Mouse (Mus musculus): ENCODE data around the gene Gpr39. TPM values are rescaled to one million over a fixed set of nuclear protein-coding genes. Genes with fewer than 3 reads are reported as not detected.

Gene Gpr39
- polyA plus RNA-seq, 1 experiment from 2014 or later, result 3.9 TPM

DNA sequence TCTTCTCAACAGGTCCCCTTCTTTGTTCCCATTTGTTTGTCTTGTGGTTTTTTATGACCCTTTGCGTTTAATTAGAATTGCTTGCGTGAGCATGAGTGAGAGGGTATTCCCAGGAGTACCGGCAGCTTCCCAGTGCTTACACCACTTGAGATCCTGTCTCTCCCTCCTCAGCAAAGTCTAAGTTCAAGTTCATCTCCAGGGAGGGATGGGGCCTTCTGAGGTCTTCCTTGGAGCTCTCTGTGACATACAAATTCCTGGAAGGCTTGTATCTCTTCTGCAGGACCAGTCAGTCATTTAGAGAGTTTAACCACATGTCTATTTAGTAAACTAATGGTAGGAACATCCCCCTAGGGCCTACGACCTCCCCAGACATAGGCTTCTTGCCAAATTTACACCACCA is 55.1 kb downstream of the Gpr39 start:
- ATAC-seq (ENCODE audit: borderline replicate concordance, extremely low read depth, low FRiP score, low TSS enrichment), result no peak
- H3K9ac ChIP-seq, result no peak overlapping the region
- 49% methylated on average over 4 of the region's 4 CpGs for WGBS
- H3K4me1 ChIP-seq, result no peaks in the 10 kb centered on the region
- no peak overlapping the region for H3K4me3 ChIP-seq
- H3K9me3 ChIP-seq, result no peaks in the 10 kb centered on the region
- no peaks in the 10 kb centered on the region for H3K27me3 ChIP-seq
- H3K36me3 ChIP-seq, result no peaks in the 10 kb centered on the region
- H3K27ac ChIP-seq, result no peak overlapping the region
- H3K4me2 ChIP-seq, result no peak overlapping the region

DNA sequence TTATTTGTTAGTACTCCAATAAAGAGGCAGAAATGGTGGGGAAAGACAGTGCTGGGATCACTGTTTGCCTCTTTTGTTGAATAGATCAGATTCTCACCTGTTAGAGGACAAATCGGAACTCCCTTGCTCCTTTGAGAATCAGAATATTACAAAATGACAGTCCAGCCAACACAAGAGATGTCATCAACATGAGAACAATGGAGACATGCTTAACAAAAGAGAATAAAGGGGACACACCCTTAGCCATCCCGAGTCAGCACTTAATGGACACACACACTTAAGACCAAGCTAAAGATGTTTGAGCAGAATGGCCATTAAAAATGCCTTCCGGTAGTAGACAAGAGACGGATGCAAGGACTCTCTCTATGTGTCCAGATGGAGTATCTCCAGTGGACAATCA is 68.0 kb downstream of the Gpr39 start:
- WGBS, result 88% methylated on average over 4 of the region's 4 CpGs
- no peak for ATAC-seq (ENCODE audit: borderline replicate concordance, extremely low read depth, low FRiP score, low TSS enrichment)

DNA sequence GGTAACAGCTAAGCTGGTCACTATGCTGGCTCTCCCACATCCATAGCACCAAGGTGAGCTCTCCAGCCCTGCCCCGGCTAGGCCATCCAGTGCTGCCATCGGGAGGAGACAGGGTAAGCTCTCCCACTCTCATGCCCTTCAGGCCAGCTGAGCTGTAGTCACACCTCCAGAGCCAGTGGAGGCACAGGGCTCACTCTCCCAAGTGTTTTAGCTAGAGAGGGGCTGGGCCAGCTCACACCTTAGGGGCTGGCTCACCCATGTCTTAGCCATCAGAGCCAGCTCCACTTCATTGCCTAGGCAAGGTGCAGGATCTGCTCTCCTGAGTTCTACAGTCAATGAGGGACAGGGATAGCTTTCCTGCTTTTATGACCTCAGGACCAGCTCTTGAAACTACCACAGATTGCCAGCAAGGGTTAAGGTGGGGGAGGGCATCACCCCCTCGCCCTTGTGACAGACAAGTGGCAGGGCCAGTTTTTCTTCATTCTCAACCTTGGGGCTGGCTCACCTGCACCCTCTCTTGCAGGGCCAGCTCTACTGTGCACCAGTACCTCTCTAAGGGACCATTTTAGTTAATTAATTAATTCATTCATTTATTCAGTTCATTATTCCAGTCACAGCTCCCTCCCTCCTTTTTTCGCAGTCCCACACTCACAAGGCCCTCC is 78.7 kb downstream of the Gpr39 start:
- Histone ChIP-seq H3K27ac (peak overlapping the region; percentile 73), H3K4me2 (no peak overlapping the region), H3K9ac (no peak overlapping the region), H3K36me3 (no peaks in the 10 kb centered on the region), H3K9me3 (no peaks in the 10 kb centered on the region), H3K27me3 (no peaks in the 10 kb centered on the region), H3K4me3 (no peak overlapping the region), H3K4me1 (peaks cover 20% of the 10 kb centered on the region)
- peak; percentile 85 for ATAC-seq (ENCODE audit: borderline replicate concordance, extremely low read depth, low FRiP score, low TSS enrichment)
- WGBS, result 63% methylated on average over 4 of the region's 4 CpGs

More for the DNA sequence above, 68.0 kb downstream of the Gpr39 start:
- Histone ChIP-seq H3K9me3 (no peaks in the 10 kb centered on the region), H3K9ac (no peak overlapping the region), H3K4me2 (no peak overlapping the region), H3K27ac (no peak overlapping the region), H3K4me1 (no peaks in the 10 kb centered on the region), H3K27me3 (no peaks in the 10 kb centered on the region), H3K36me3 (no peaks in the 10 kb centered on the region), H3K4me3 (no peak overlapping the region)

DNA sequence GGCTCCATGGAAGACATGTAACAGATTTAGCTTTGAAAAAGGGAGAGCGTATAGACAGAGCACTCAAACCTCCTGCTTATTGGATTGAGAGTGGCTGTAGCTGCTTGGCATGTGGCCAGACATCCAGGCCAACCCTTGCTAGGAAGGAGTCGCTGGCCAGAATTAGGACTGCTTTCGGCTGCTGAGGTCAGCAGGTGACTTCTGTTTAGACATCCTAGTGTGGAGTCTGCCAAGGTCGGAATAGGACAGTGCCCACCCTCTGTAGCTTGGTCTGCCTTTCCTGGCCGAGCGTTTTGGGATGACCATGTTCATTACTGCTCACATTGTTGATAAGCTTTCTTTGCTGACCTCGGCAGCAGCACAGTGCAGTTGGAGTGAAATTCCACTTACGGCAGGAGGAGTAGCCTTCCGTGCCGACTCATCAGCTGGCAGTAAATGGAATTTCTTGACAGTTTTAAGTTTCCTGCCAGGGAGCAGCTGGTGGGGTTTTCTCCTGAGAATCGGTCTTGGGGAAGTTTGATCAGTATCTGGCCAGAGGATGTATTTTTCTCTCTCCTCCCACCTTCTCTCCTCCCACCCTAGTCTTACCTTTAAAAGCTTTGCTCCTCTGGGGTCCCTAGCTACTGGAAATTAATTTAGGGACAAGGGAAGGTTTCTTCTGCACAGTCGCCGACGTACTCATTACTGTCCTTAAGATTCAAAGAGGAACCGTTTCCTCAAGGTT is 83.3 kb downstream of the Gpr39 start:
- Histone ChIP-seq H3K4me3 (no peak overlapping the region), H3K36me3 (no peaks in the 10 kb centered on the region), H3K4me1 (peaks cover 19% of the 10 kb centered on the region), H3K27me3 (no peaks in the 10 kb centered on the region), H3K9me3 (no peaks in the 10 kb centered on the region), H3K9ac (no peak overlapping the region), H3K27ac (no peak overlapping the region), H3K4me2 (peak overlapping the region; percentile 31; the same call in 1 of the 2 replicates)
- peak; percentile 69; the same call in 1 of the 2 replicates for ATAC-seq (ENCODE audit: borderline replicate concordance, extremely low read depth, low FRiP score, low TSS enrichment)
- WGBS, result 25% methylated on average over 15 of the region's 15 CpGs

DNA sequence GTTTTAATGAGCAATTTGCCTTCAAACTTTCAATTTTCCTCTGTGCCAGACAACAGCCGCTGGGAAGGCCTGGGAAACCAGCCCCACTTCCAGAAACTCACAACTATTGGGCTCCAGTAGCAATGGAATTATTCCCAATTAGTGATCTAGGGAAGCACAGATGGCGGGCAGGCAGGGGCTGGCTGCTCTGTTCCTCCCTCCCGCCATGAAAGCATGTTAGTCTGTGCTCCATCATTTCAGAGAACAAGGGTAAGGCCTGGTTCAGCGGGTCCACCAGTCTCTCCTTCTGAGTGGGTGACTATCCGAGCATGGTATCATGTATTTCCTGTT is 83.9 kb downstream of the Gpr39 start:
- 70% methylated on average over 5 of the region's 5 CpGs for WGBS
- H3K27me3 ChIP-seq, result no peaks in the 10 kb centered on the region
- H3K4me3 ChIP-seq, result no peak overlapping the region
- no peaks in the 10 kb centered on the region for H3K36me3 ChIP-seq
- H3K9ac ChIP-seq, result no peak overlapping the region
- no peak for ATAC-seq (ENCODE audit: borderline replicate concordance, extremely low read depth, low FRiP score, low TSS enrichment)
- H3K27ac ChIP-seq, result no peak overlapping the region
- H3K4me1 ChIP-seq, result peaks cover 15% of the 10 kb centered on the region
- no peak overlapping the region for H3K4me2 ChIP-seq
- H3K9me3 ChIP-seq, result no peaks in the 10 kb centered on the region

DNA sequence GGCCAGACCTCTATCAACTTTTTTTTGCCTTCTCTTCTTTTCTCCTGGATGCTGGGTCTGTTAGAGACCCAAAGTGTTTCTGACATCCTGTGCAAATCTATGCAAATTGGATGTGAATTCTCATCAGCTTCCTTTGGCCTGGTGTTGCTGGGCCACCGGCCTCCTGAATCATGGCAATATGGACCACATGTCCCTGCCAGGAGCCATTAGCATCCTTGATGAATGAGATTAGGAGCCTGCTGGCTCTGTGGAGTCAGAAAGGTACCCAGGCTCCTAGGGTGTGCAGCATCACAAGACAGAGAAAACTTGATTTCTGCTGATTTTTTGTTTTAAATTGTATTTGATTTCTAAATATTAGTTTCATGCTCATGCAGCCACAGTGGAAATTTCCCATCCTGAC is 85.3 kb downstream of the Gpr39 start:
- Histone ChIP-seq H3K27me3 (no peaks in the 10 kb centered on the region), H3K9me3 (no peaks in the 10 kb centered on the region), H3K9ac (no peak overlapping the region), H3K27ac (no peak overlapping the region), H3K4me3 (no peak overlapping the region), H3K4me2 (no peak overlapping the region), H3K4me1 (peaks cover 10% of the 10 kb centered on the region), H3K36me3 (no peaks in the 10 kb centered on the region)
- no peak for ATAC-seq (ENCODE audit: borderline replicate concordance, extremely low read depth, low FRiP score, low TSS enrichment)
- WGBS, result 70% methylated on average over 1 of the region's 1 CpGs

DNA sequence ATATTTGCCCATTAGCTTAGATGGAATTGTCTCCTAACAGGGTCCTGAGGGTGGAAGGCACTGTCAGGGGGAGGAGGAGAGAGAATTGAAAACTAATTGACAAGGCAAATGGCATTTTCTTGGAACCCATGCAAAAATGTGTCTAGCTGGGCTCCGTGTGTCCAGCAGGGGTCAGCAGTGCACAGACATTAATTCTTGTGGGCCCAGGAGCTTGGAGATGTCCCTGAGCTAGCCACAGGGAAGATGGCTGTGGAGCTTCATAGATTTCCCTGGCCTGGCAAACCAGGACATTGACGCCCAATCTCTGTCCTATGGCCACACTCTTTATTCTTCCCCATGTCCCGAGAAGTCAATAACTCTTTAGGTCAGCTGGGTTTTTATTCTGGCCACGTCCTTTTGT is 113.0 kb downstream of the Gpr39 start:
- H3K27ac ChIP-seq, result no peak overlapping the region
- no peaks in the 10 kb centered on the region for H3K9me3 ChIP-seq
- no peak overlapping the region for H3K4me3 ChIP-seq
- no peaks in the 10 kb centered on the region for H3K4me1 ChIP-seq
- WGBS, result 25% methylated on average over 4 of the region's 4 CpGs
- no peaks in the 10 kb centered on the region for H3K36me3 ChIP-seq
- H3K27me3 ChIP-seq, result no peaks in the 10 kb centered on the region
- H3K4me2 ChIP-seq, result no peak overlapping the region
- no peak overlapping the region for H3K9ac ChIP-seq
- ATAC-seq (ENCODE audit: borderline replicate concordance, extremely low read depth, low FRiP score, low TSS enrichment), result no peak

DNA sequence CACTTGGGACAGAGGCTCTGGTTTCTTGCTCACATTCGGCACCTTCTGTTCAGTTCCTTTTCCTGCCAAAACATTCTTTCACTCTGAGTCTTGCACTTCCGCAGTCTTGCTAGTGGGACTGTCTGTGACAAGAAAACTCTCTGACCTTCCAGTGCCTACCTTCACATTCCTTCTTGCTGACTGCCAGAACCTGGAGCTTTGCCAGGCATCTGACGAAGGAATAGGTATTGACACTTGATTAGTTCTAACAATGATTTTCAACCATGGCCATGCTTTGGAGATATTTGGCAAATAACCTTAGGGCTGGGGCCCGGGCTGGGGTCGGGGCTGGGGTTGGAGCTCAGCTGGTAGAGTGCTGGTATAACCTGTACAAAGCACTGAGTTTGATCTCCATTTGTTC is 123.7 kb downstream of the Gpr39 start:
- H3K4me2 ChIP-seq, result no peak overlapping the region
- no peak for ATAC-seq (ENCODE audit: borderline replicate concordance, extremely low read depth, low FRiP score, low TSS enrichment)
- no peaks in the 10 kb centered on the region for H3K36me3 ChIP-seq
- no peaks in the 10 kb centered on the region for H3K4me1 ChIP-seq
- no peak overlapping the region for H3K9ac ChIP-seq
- H3K9me3 ChIP-seq, result no peaks in the 10 kb centered on the region
- H3K27me3 ChIP-seq, result no peaks in the 10 kb centered on the region
- no peak overlapping the region for H3K4me3 ChIP-seq
- no peak overlapping the region for H3K27ac ChIP-seq
- WGBS, result 74% methylated on average over 5 of the region's 5 CpGs

DNA sequence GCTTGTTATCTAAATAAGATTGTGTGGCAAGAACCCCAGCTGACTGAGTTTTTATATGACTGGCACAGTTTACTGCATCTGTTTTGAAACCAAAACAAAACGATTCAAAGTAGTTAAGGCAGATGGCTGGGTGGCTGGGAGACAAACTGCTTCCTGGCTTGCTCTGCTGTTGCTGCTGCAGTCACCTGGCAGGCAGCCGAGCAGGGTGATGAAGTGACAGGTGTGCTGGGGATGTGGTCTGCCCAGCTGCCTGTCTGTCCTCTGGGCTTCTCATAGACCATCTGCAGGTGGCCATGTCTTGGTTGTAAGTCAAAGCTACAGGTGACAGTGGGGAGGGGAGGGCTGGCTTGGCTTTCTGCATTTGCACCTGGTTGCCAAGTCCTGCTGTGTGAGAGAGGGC is 131.6 kb downstream of the Gpr39 start:
- Histone ChIP-seq H3K27me3 (no peaks in the 10 kb centered on the region), H3K9ac (no peak overlapping the region), H3K36me3 (no peaks in the 10 kb centered on the region), H3K27ac (no peak overlapping the region), H3K4me1 (no peaks in the 10 kb centered on the region), H3K4me3 (no peak overlapping the region), H3K4me2 (no peak overlapping the region), H3K9me3 (no peaks in the 10 kb centered on the region)
- no peak for ATAC-seq (ENCODE audit: borderline replicate concordance, extremely low read depth, low FRiP score, low TSS enrichment)
- 61% methylated on average over 2 of the region's 2 CpGs for WGBS

DNA sequence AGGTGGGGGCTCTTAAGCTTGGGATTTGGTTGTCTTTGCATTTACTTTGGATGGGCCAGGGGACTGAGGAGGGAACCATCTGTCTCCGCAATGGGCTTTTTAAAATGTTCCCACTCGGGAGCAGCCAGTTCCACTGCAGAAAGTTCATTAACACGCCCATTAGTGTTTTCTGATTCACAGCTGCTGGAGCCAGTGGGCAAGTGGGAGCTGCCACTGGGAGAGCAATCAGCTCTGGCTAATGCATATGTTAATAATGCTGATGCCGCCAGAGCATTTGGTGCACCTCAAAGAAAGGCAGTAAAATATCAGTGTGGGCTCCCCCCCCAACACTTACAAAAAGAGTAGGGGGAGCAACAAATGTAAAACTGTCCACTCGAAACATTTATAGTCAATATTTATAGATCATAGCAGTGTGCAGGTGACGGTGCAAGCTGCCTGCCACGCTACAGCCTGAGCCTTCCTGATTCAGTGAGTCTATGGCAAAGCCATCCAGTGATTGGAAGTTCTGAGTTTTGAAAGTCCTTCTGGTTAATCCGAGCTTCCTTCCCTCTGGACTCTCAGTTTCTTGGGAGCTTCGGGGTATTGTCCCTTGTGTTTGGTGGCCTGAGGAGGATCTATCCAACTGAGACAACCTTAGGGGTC is 136.5 kb downstream of the Gpr39 start:
- WGBS, result 75% methylated on average over 9 of the region's 9 CpGs
- no peak overlapping the region for H3K4me2 ChIP-seq
- H3K27me3 ChIP-seq, result no peaks in the 10 kb centered on the region
- no peak overlapping the region for H3K4me3 ChIP-seq
- no peaks in the 10 kb centered on the region for H3K4me1 ChIP-seq
- no peak for ATAC-seq (ENCODE audit: borderline replicate concordance, extremely low read depth, low FRiP score, low TSS enrichment)
- no peaks in the 10 kb centered on the region for H3K36me3 ChIP-seq
- no peak overlapping the region for H3K9ac ChIP-seq
- H3K27ac ChIP-seq, result no peak overlapping the region
- no peaks in the 10 kb centered on the region for H3K9me3 ChIP-seq

DNA sequence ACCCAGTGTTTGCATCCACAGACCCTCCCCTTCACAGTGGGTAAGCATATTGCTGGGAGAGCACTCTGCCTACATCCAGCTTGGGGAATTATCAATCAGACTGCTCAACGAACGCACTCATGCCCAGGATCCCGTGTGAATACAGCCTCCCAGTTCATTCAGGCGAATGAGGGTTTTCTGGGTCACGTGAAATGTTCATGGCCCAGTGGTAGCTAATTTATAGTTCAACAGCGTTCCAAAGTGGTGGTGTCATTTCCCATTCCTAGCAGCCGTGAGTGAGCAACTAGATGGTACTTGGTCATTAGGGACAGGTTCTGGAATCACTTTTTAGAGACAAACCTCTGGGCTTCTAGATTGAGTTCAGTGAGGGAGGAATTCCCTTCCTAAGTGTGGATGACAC is 144.3 kb downstream of the Gpr39 start:
- WGBS, result 87% methylated on average over 7 of the region's 7 CpGs
- no peak for ATAC-seq (ENCODE audit: borderline replicate concordance, extremely low read depth, low FRiP score, low TSS enrichment)
- no peak overlapping the region for H3K27ac ChIP-seq

DNA sequence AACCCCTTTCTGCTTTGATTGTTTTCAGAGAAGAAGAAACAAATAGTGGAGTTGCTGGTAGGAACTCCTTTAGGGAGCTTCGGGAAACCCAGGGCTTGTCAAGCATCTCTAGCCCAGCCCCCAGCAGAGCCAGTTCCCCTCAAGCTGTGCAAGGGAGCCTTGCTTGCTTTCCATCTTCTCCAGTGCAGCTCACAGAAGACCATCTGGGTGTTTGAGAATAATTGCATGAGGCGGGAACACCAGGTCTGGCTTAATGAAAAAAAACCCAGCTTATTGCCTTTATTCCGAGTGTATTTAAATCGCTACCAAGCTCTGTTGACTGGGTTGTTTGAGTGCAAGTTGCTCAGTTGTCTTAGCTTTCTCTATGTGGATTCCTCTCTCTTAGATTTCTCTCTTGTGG is 146.8 kb downstream of the Gpr39 start:
- Histone ChIP-seq H3K4me1 (no peaks in the 10 kb centered on the region), H3K9me3 (no peaks in the 10 kb centered on the region), H3K4me3 (no peak overlapping the region), H3K36me3 (no peaks in the 10 kb centered on the region), H3K9ac (no peak overlapping the region), H3K27me3 (no peaks in the 10 kb centered on the region), H3K27ac (no peak overlapping the region), H3K4me2 (no peak overlapping the region)
- WGBS, result 78% methylated on average over 4 of the region's 4 CpGs
- no peak for ATAC-seq (ENCODE audit: borderline replicate concordance, extremely low read depth, low FRiP score, low TSS enrichment)

More for the DNA sequence above, 144.3 kb downstream of the Gpr39 start:
- H3K4me1 ChIP-seq, result no peaks in the 10 kb centered on the region
- no peak overlapping the region for H3K4me2 ChIP-seq
- no peaks in the 10 kb centered on the region for H3K9me3 ChIP-seq
- no peaks in the 10 kb centered on the region for H3K27me3 ChIP-seq
- H3K4me3 ChIP-seq, result no peak overlapping the region
- H3K9ac ChIP-seq, result no peak overlapping the region
- H3K36me3 ChIP-seq, result no peaks in the 10 kb centered on the region

Data from lung, embryonic 15.5 days (tissue).